Mouse (Mus musculus) thymus, postnatal 36 days (tissue): ENCODE results near the gene Crhr1.

Source experiments
- DNase-seq, 2 experiments: peaks; one replicate each; pipeline ENCODE4 v3.0.0; 2022; ENCODE audit warnings: mixed read lengths in 2 of 2

Gene Crhr1

GRCm38 (mm10) chr11:104132580-104133441 lies at the start of gene Crhr1:
TSS of gene Crhr1 (plus strand) at chr11:104132855.
- DNase-seq: no peak

- no peak for DNase-seq
Measured at GRCm38 (mm10) chr11:104083248-104083647, 49.4 kb upstream of the Crhr1 start.

- DNase-seq: no peak
Measured at GRCm38 (mm10) chr11:104083716-104084115, 48.9 kb upstream of the Crhr1 start.

GRCm38 (mm10) chr11:104088519-104088918 lies 44.1 kb upstream of the Crhr1 start:
- no peak for DNase-seq

- no peak for DNase-seq
Measured at GRCm38 (mm10) chr11:104090769-104091168, 41.9 kb upstream of the Crhr1 start.

- DNase-seq: no peak
Measured at GRCm38 (mm10) chr11:104095151-104095550, 37.5 kb upstream of the Crhr1 start.

GRCm38 (mm10) chr11:104096536-104096935 lies 36.1 kb upstream of the Crhr1 start:
- DNase-seq: no peak

GRCm38 (mm10) chr11:104099542-104099941 lies 33.1 kb upstream of the Crhr1 start:
- no peak for DNase-seq

- DNase-seq: no peak
Measured at GRCm38 (mm10) chr11:104102641-104103040, 30.0 kb upstream of the Crhr1 start.

GRCm38 (mm10) chr11:104106329-104106728 lies 26.3 kb upstream of the Crhr1 start:
- no peak for DNase-seq

- DNase-seq: no peak
Measured at GRCm38 (mm10) chr11:104106969-104107368, 25.7 kb upstream of the Crhr1 start.

- DNase-seq: no peak
Measured at GRCm38 (mm10) chr11:104110366-104110765, 22.3 kb upstream of the Crhr1 start.

- DNase-seq: no peak
Measured at GRCm38 (mm10) chr11:104111851-104112250, 20.8 kb upstream of the Crhr1 start.

GRCm38 (mm10) chr11:104113699-104114098 lies 19.0 kb upstream of the Crhr1 start:
- no peak for DNase-seq

- peak; percentile 12 to 23 for DNase-seq
Measured at GRCm38 (mm10) chr11:104114690-104115089, 18.0 kb upstream of the Crhr1 start.

GRCm38 (mm10) chr11:104118356-104118755 lies 14.3 kb upstream of the Crhr1 start:
- DNase-seq: no peak

GRCm38 (mm10) chr11:104122966-104123365 lies 9.7 kb upstream of the Crhr1 start:
- DNase-seq: no peak

- no peak for DNase-seq
Measured at GRCm38 (mm10) chr11:104123479-104123878, 9.2 kb upstream of the Crhr1 start.

- DNase-seq: no peak
Measured at GRCm38 (mm10) chr11:104124582-104124981, 8.1 kb upstream of the Crhr1 start.

GRCm38 (mm10) chr11:104129466-104129865 lies 3.2 kb upstream of the Crhr1 start:
- no peak for DNase-seq

- no peak for DNase-seq
Measured at GRCm38 (mm10) chr11:104130721-104131647, 1.7 kb upstream of the Crhr1 start.

GRCm38 (mm10) chr11:104131756-104132155 lies 899 bp upstream of the Crhr1 start:
- DNase-seq: no peak

GRCm38 (mm10) chr11:104133442-104133983 lies 858 bp downstream of the Crhr1 start:
- DNase-seq: no peak
